Mouse (Mus musculus): Measurements from ENCODE around the gene Smurf2.

DNA sequence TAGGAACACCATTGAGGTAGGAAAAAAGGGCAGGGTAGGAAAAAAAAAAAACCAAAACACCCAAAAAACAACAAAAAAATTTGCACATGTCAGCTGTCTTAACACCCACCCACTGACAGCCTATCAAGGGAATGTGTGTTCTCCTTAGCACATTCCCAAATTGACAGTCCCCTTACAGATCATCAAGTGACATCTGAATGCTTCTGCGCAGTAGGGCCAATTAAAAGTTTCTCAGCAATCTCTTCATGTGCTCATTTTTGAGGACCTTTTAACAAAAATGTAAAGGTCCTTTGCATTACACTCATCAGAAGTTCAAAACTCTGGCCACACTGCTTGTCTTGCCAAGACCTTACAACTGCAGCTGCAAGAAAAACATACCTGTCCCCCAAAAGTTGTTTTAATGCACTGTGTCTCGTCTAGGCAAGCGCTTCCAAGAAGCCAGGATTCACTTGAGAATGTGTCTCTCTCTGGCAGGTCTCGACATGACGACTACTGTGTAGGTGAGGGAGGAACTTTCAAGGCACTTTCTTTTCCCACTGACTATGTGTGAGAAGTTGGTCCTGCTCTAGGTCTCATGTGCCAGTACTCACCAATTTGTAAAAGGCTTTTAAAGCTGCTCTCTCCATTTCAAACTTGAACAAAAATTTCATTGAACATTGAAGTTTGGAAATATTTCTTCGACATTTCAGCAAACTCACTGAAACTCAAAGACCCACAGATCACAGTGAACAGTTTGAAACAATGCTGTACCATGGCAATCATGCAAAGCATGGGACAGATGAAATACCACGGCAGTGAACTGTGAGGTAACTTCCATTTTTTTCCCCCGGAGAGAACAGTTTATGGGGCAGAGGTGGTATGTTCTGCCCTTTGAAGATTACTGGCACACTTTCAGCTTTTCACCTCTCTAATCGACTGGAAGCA lies 137.4 kb downstream of the Smurf2 start:
- TF ChIP-seq EP300 (IDR thresholded peaks at IDR 0.05; ENCODE audit: insufficient read depth, low read depth, low read length) (no peak), CTCF (IDR thresholded peaks at IDR 0.05) (no peak), POLR2A (IDR thresholded peaks at IDR 0.05; ENCODE audit: insufficient read depth, low read depth, low read length) (no peak)
